Mouse (Mus musculus) neural tube, embryonic 15.5 days (tissue): ENCODE measurements around the gene Tmem104. TPM values are rescaled to one million over a fixed set of nuclear protein-coding genes. Genes with fewer than 3 reads are reported as not detected.

Source experiments
- ATAC-seq: fragments of 200-750 bp; cut with Nextera tagmentation; 2 replicates; pipeline ENCODE4 v1.8.0; 2017; ENCODE audit warnings: mild to moderate bottlenecking, moderate TSS enrichment, moderate library complexity; ENCODE audit not compliant: low FRiP score
- H3K27ac ChIP-seq: fragments of 300-500 bp; sonication (generic); replicated peaks from 2 replicates; pipeline ENCODE4 v1.5.1; 2015; ENCODE audit warnings: mild to moderate bottlenecking, inconsistent platforms
- H3K27me3 ChIP-seq: fragments of 300-500 bp; sonication (generic); replicated peaks from 2 replicates; pipeline ENCODE4 v1.6.1; 2015; ENCODE audit warnings: inconsistent platforms
- H3K36me3 ChIP-seq: fragments of 300-500 bp; sonication (generic); 2 replicates; pipeline ENCODE4 v1.6.1; 2015; ENCODE audit warnings: inconsistent platforms
- H3K4me1 ChIP-seq: fragments of 300-500 bp; sonication (generic); 2 replicates; pipeline ENCODE4 v1.6.1; 2015; ENCODE audit warnings: inconsistent platforms
- H3K4me2 ChIP-seq: fragments of 300-500 bp; sonication (generic); 2 replicates; pipeline ENCODE4 v1.6.1; 2015; ENCODE audit warnings: inconsistent platforms, mild to moderate bottlenecking, moderate library complexity
- H3K4me3 ChIP-seq: fragments of 300-500 bp; sonication (generic); replicated peaks from 2 replicates; pipeline ENCODE4 v1.5.1; 2015; ENCODE audit warnings: mild to moderate bottlenecking, inconsistent platforms
- H3K9ac ChIP-seq: fragments of 300-500 bp; sonication (generic); replicated peaks from 2 replicates; pipeline ENCODE4 v1.6.1; 2015; ENCODE audit warnings: mild to moderate bottlenecking, inconsistent platforms
- H3K9me3 ChIP-seq: fragments of 300-500 bp; sonication (generic); replicated peaks from 2 replicates; pipeline ENCODE4 v1.6.1; 2016; ENCODE audit warnings: inconsistent platforms
- WGBS: fragments of 180-500 bp; shearing (Covaris S2); methylation state at CpG from one replicate; pipeline ENCODE4 v1.1.7; 2015; ENCODE audit warnings: mixed read lengths; 5-methylcytosine and 5-hydroxymethylcytosine counted together
- polyA plus RNA-seq: library from polyadenylated mRNA; unstranded; fragments of >200 nt; fragmentation: Nextera tagmentation; extraction: Ambion mirVana; gene quantifications from 2 replicates; pipeline ENCODE4 v1.2.1, GENCODE M21; 2015

Gene Tmem104
- polyA plus RNA-seq, 1 experiment from 2014 or later = 11.7 TPM

- H3K9me3 ChIP-seq = no peaks in the 10 kb centered on the region
- no peak overlapping the region for H3K9ac ChIP-seq
- ATAC-seq = 0 out of 2 replicates have a peak, but pooled peaks have one; percentile 22
- H3K36me3 ChIP-seq = no peaks in the 10 kb centered on the region
- H3K4me2 ChIP-seq = no peak overlapping the region
- no peak overlapping the region for H3K4me3 ChIP-seq
- peaks cover 15% of the 10 kb centered on the region for H3K27me3 ChIP-seq
- 38% methylated on average over 20 of the region's 20 CpGs for WGBS
- peaks cover 60% of the 10 kb centered on the region for H3K4me1 ChIP-seq
- H3K27ac ChIP-seq = no peak overlapping the region
Measured at GRCm38 (mm10) chr11:115233526-115234290, 46.4 kb downstream of the Tmem104 start.

GRCm38 (mm10) chr11:115234320-115235044 lies 47.2 kb downstream of the Tmem104 start:
- 76% methylated on average over 15 of the region's 15 CpGs for WGBS
- H3K9me3 ChIP-seq = no peaks in the 10 kb centered on the region
- H3K4me3 ChIP-seq = no peak overlapping the region
- no peak overlapping the region for H3K27ac ChIP-seq
- peaks cover 11% of the 10 kb centered on the region for H3K27me3 ChIP-seq
- H3K36me3 ChIP-seq = no peaks in the 10 kb centered on the region
- peaks cover 54% of the 10 kb centered on the region for H3K4me1 ChIP-seq
- no peak for ATAC-seq
- H3K4me2 ChIP-seq = no peak overlapping the region
- H3K9ac ChIP-seq = no peak overlapping the region

GRCm38 (mm10) chr11:115236570-115236969 lies 49.3 kb downstream of the Tmem104 start:
- peaks cover 61% of the 10 kb centered on the region for H3K4me1 ChIP-seq
- 14% methylated on average over 5 of the region's 5 CpGs for whole genome bisulfite sequencing

GRCm38 (mm10) chr11:115241402-115241801 lies 54.1 kb downstream of the Tmem104 start:
- Histone ChIP-seq H3K4me1 (peaks cover 34% of the 10 kb centered on the region), H3K4me2 (no peak overlapping the region), H3K27me3 (peaks cover 18% of the 10 kb centered on the region), H3K9ac (no peak overlapping the region), H3K9me3 (no peaks in the 10 kb centered on the region), H3K4me3 (no peak overlapping the region), H3K27ac (no peak overlapping the region), H3K36me3 (peaks cover 15% of the 10 kb centered on the region)
- ATAC-seq = no peak
- 57% methylated on average over 11 of the region's 11 CpGs for WGBS

More at GRCm38 (mm10) chr11:115236570-115236969, 49.3 kb downstream of the Tmem104 start:
- no peaks in the 10 kb centered on the region for H3K36me3 ChIP-seq
- no peaks in the 10 kb centered on the region for H3K9me3 ChIP-seq
- peak overlapping the region; percentile 54; the same call in 1 of the 2 replicates for H3K27ac ChIP-seq
- no peak overlapping the region for H3K4me3 ChIP-seq
- peaks cover 2% of the 10 kb centered on the region for H3K27me3 ChIP-seq
- no peak overlapping the region for H3K4me2 ChIP-seq
- no peak overlapping the region for H3K9ac ChIP-seq
- ATAC-seq = no peak

GRCm38 (mm10) chr11:115242746-115243145 lies 55.5 kb downstream of the Tmem104 start:
- H3K4me2 ChIP-seq = no peak overlapping the region
- peaks cover 28% of the 10 kb centered on the region for H3K27me3 ChIP-seq
- no peak for ATAC-seq
- no peaks in the 10 kb centered on the region for H3K9me3 ChIP-seq
- WGBS = 80% methylated on average over 3 of the region's 3 CpGs
- peaks cover 43% of the 10 kb centered on the region for H3K4me1 ChIP-seq
- peaks cover 15% of the 10 kb centered on the region for H3K36me3 ChIP-seq
- no peak overlapping the region for H3K9ac ChIP-seq
- no peak overlapping the region for H3K4me3 ChIP-seq
- no peak overlapping the region for H3K27ac ChIP-seq

GRCm38 (mm10) chr11:115243783-115244182 lies 56.5 kb downstream of the Tmem104 start:
- Histone ChIP-seq H3K9ac (no peak overlapping the region), H3K4me1 (peaks cover 43% of the 10 kb centered on the region), H3K27ac (no peak overlapping the region), H3K4me3 (no peak overlapping the region), H3K4me2 (no peak overlapping the region), H3K36me3 (peaks cover 15% of the 10 kb centered on the region), H3K9me3 (no peaks in the 10 kb centered on the region), H3K27me3 (peaks cover 39% of the 10 kb centered on the region)
- 95% methylated on average over 12 of the region's 12 CpGs for WGBS
- ATAC-seq = no peak

GRCm38 (mm10) chr11:115244840-115245239 lies 57.6 kb downstream of the Tmem104 start:
- H3K36me3 ChIP-seq = peaks cover 15% of the 10 kb centered on the region
- ATAC-seq = no peak
- no peak overlapping the region for H3K27ac ChIP-seq
- H3K4me3 ChIP-seq = no peak overlapping the region
- no peak overlapping the region for H3K4me2 ChIP-seq
- peaks cover 49% of the 10 kb centered on the region for H3K27me3 ChIP-seq
- 81% methylated on average over 8 of the region's 8 CpGs for WGBS
- no peaks in the 10 kb centered on the region for H3K9me3 ChIP-seq
- peaks cover 48% of the 10 kb centered on the region for H3K4me1 ChIP-seq
- no peak overlapping the region for H3K9ac ChIP-seq

- Histone ChIP-seq H3K27me3 (peaks cover 63% of the 10 kb centered on the region), H3K9me3 (no peaks in the 10 kb centered on the region), H3K4me1 (peaks cover 45% of the 10 kb centered on the region), H3K4me3 (no peak overlapping the region), H3K36me3 (peaks cover 15% of the 10 kb centered on the region), H3K27ac (no peak overlapping the region), H3K9ac (no peak overlapping the region), H3K4me2 (no peak overlapping the region)
- WGBS = 48% methylated on average over 8 of the region's 8 CpGs
- ATAC-seq = no peak
Measured at GRCm38 (mm10) chr11:115246386-115246785, 59.1 kb downstream of the Tmem104 start.

- ATAC-seq = no peak
- no peak overlapping the region for H3K4me3 ChIP-seq
- H3K27ac ChIP-seq = no peak overlapping the region
- no peak overlapping the region for H3K9ac ChIP-seq
- H3K4me2 ChIP-seq = no peak overlapping the region
- H3K27me3 ChIP-seq = peaks cover 70% of the 10 kb centered on the region
- peaks cover 38% of the 10 kb centered on the region for H3K4me1 ChIP-seq
- no peaks in the 10 kb centered on the region for H3K9me3 ChIP-seq
- peaks cover 15% of the 10 kb centered on the region for H3K36me3 ChIP-seq
- WGBS = 31% methylated on average over 3 of the region's 3 CpGs
Measured at GRCm38 (mm10) chr11:115247240-115247639, 60.0 kb downstream of the Tmem104 start.

GRCm38 (mm10) chr11:115247945-115248344 lies 60.7 kb downstream of the Tmem104 start:
- 70% methylated on average over 6 of the region's 6 CpGs for WGBS

GRCm38 (mm10) chr11:115249721-115250404 lies 62.6 kb downstream of the Tmem104 start:
- 0 out of 2 replicates have a peak, but pooled peaks cover 3% of the 10 kb centered on the region for H3K36me3 ChIP-seq
- WGBS = 3% methylated on average over 58 of the region's 63 CpGs
- H3K27me3 ChIP-seq = peaks cover 72% of the 10 kb centered on the region
- peak overlapping the region; percentile 95 for H3K4me2 ChIP-seq
- peak overlapping the region; percentile 49 for H3K9ac ChIP-seq
- H3K4me3 ChIP-seq = peak overlapping the region; percentile 48
- ATAC-seq = no peak
- peaks cover 36% of the 10 kb centered on the region for H3K4me1 ChIP-seq
- H3K9me3 ChIP-seq = no peaks in the 10 kb centered on the region
- no peak overlapping the region for H3K27ac ChIP-seq

More at GRCm38 (mm10) chr11:115247945-115248344, 60.7 kb downstream of the Tmem104 start:
- Histone ChIP-seq H3K9me3 (no peaks in the 10 kb centered on the region), H3K9ac (no peak overlapping the region), H3K4me2 (no peak overlapping the region), H3K27ac (no peak overlapping the region), H3K36me3 (peaks cover 15% of the 10 kb centered on the region), H3K27me3 (peaks cover 72% of the 10 kb centered on the region), H3K4me1 (peaks cover 38% of the 10 kb centered on the region), H3K4me3 (no peak overlapping the region)
- ATAC-seq = no peak
